Mouse (Mus musculus) stomach, postnatal 0 days (tissue): ENCODE measurements around the gene Tmem37.

Source experiments
- CTCF ChIP-seq: IDR thresholded peaks from 2 replicates; pipeline ENCODE4 v1.5.1; 2016; ENCODE audit warnings: antibody characterized with exemption, low read depth, mild to moderate bottlenecking, moderate library complexity
- EP300 ChIP-seq: optimal IDR thresholded peaks from 2 replicates; pipeline ENCODE3; 2016; ENCODE audit warnings: antibody characterized with exemption

DNA sequence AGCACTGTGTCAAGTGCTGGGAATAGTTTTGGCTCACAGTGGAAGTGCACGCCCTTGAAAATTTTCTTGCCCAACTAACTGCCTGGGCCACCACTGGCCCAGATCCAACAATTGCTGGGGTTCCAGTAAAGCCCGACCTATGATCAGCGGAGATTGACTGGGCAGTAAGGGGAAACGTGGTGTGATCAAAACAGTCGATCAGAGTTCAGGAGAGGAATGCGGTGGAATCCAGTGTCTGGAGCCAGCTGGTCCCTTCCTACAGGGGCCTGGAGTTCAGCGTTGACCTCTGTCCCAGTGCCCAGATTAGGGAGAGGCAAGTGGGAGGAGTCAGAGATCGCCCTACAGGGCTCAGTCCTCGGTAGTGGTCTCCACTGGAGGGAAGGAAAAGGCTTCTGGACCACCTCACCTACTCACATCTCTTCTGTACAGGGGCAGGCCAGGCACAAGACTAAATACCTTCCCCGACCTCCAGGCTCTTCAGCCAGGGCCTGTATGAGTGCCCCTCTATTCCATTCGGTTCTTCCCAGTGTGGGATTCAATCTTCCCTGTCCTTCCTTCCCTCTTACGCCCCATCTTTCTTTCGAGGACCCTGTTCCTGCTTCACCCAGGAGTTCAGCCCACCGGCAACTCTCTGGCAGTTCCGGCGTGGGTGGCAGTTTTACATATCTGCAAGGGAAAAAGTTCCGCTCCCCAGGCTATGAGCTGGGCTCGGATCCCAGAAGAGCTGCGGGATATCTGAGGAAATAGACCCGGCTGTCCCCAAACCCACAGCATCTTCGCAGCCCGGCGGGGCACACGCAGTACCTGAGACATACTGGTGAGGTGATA, 46.5 kb upstream of the Tmem37 start:
- TF ChIP-seq EP300 = no peak
- no peak for TF ChIP-seq CTCF
